8 mouse cellular contexts compared by ENCODE assay signal in the genomic region with DNA sequence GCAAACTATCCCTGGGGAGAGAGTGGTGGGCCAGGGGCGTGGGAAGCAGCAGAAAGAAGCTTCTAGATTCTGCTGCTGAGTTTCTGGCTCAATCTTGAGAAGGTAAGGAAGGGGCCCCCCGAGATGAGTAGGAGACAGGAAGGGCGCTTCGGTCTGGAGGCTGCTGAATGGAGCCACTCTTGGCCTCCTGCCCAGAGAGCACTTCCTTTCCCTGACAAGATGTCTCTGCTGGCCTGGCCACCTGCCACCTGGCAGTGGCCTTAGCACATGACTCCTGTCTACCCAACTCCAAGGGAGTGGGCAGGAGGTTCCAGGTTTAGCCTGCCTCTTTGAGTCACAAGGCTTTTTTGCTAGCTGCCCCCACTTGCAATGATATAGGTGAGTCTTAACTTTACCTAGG. TPM values are rescaled to one million over a fixed set of nuclear protein-coding genes. Genes with fewer than 3 reads are reported as not detected.
DNase-seq lines count a peak whose midpoint lies in the region; ATAC-seq lines count a peak whose summit lies in the region.
"Had no signal": no experiment of that assay in that cellular context is flagged by ENCODE, and none has a peak within 500 bp of the region (broad histone marks: within the 10 kb centered on the region; RNA-seq: fewer than 3 reads in every experiment).

No protein-coding gene starts in this region.

- H3K4me3 ChIP-seq in hindbrain, embryonic 16.5 days (ENCODE audit: low read length) = no peak overlapping the region
- no peak overlapping the region for H3K4me3 ChIP-seq in stomach, embryonic 14.5 days (ENCODE audit: low read depth, low read length)
- H3K4me3 ChIP-seq: erythroblast, embryonic 14.5 days had no signal

- H3K9ac ChIP-seq in hindbrain, embryonic 16.5 days (ENCODE audit: low read depth, low read length) = no peak overlapping the region
- H3K9ac ChIP-seq in stomach, embryonic 14.5 days (replicated peaks; ENCODE audit: low read depth, low read length) = no peak overlapping the region

- 38% methylated on average over 4 of the region's 4 CpGs for WGBS in hindbrain, embryonic 16.5 days
- WGBS in stomach, embryonic 14.5 days = 33% methylated on average over 4 of the region's 4 CpGs

- no peak overlapping the region; the same call in 1 of the 2 replicates for H3K4me2 ChIP-seq in hindbrain, embryonic 16.5 days (ENCODE audit: low read length)
- no peak overlapping the region for H3K4me2 ChIP-seq in stomach, embryonic 14.5 days (replicated peaks; ENCODE audit: low read depth, low read length)

- peaks cover 8% of the 10 kb centered on the region for H3K4me1 ChIP-seq in hindbrain, embryonic 16.5 days (ENCODE audit: control insufficient read depth, insufficient read depth, low read depth, low read length)
- H3K4me1 ChIP-seq in stomach, embryonic 14.5 days (ENCODE audit: control insufficient read depth, insufficient read depth, low read length) = peaks cover 16% of the 10 kb centered on the region; the same call in 1 of the 2 replicates

- no peaks in the 10 kb centered on the region for H3K27me3 ChIP-seq in hindbrain, embryonic 16.5 days (replicated peaks; ENCODE audit: control insufficient read depth, insufficient read depth, low read length)
- H3K27me3 ChIP-seq in stomach, embryonic 14.5 days (ENCODE audit: control insufficient read depth, insufficient read depth, low read length) = no peaks in the 10 kb centered on the region

- H3K36me3 ChIP-seq in hindbrain, embryonic 16.5 days (ENCODE audit: control insufficient read depth, insufficient read depth, low read length) = no peaks in the 10 kb centered on the region
- H3K36me3 ChIP-seq in stomach, embryonic 14.5 days (ENCODE audit: control insufficient read depth, insufficient read depth, low read length) = no peaks in the 10 kb centered on the region

- H3K9me3 ChIP-seq in hindbrain, embryonic 16.5 days (ENCODE audit: control insufficient read depth, low read length) = no peaks in the 10 kb centered on the region
- H3K9me3 ChIP-seq in stomach, embryonic 14.5 days (ENCODE audit: control insufficient read depth, low read depth, low read length) = no peaks in the 10 kb centered on the region

- H3K27ac ChIP-seq in hindbrain, embryonic 16.5 days (ENCODE audit: low read depth, low read length) = no peak overlapping the region
- H3K27ac ChIP-seq in stomach, embryonic 14.5 days (ENCODE audit: low read length) = no peak overlapping the region

- ATAC-seq in hindbrain, embryonic 16.5 days = peak; percentile 87
- ATAC-seq in stomach, embryonic 14.5 days (ENCODE audit: insufficient number of reproducible peaks, insufficient read depth, low FRiP score, low read depth) = peak; percentile 70

- DNase-seq in Muller cell, postnatal 12 days (ENCODE audit: inconsistent ontology term) = peak; percentile 83
- DNase-seq in brain, adult 2 months (ENCODE audit: low read depth, low spot score) = peak; percentile 95
- DNase-seq in gastrocnemius, adult 8-10 months (ENCODE audit: low spot score in 2 of 2) = peak; percentile 51 to 64
- peak; percentile 81 to 85 for DNase-seq in left cerebral cortex, adult 18-20 months (ENCODE audit: low spot score in 2 of 2)
- peak; percentile 95 for DNase-seq in lung, postnatal 36 days

RNA-seq across cellular contexts. Expression of gene Zfp697, which starts 35.1 kb away (rescaled TPM):
- 1 to 10 TPM in 2 of 4 experiments, under 1 TPM in 2; 0.31 to 2.3 (median 0.82) TPM for total RNA-seq in gastrocnemius, adult 8-10 months (2022)
- 14.4 and 15.1 TPM in 2 replicates for polyA plus RNA-seq in hindbrain, embryonic 16.5 days (2015; fragmentation: Nextera tagmentation; extraction: Ambion mirVana)
- total RNA-seq in left cerebral cortex, adult 18-20 months (2021) = 10 to 100 TPM; 29.5 to 30.1 TPM
- polyA plus RNA-seq in stomach, embryonic 14.5 days (2014; fragmentation: Nextera tagmentation; extraction: Ambion mirVana) = 9.2 and 10.1 TPM in 2 replicates
- polyA plus RNA-seq: erythroblast, embryonic 14.5 days had no signal

RNA-seq across cellular contexts. Expression of gene Gm4450, which starts 39.6 kb away (rescaled TPM):
- total RNA-seq in gastrocnemius, adult 8-10 months (2022) = not detected
- polyA plus RNA-seq in hindbrain, embryonic 16.5 days (2015; fragmentation: Nextera tagmentation; extraction: Ambion mirVana) = 0.19 TPM in 1 of 2 replicates, not detected in the other
- total RNA-seq in left cerebral cortex, adult 18-20 months (2021) = not detected
- polyA plus RNA-seq in stomach, embryonic 14.5 days (2014; fragmentation: Nextera tagmentation; extraction: Ambion mirVana) = not detected in 2 replicates
- polyA plus RNA-seq: erythroblast, embryonic 14.5 days had no signal

Comparison
In these comparisons a context has a peak if more than half of its experiments do, and no peak if none do; other contexts are left out.
1. RNA of gene Zfp697, which starts 35.1 kb away (total RNA-seq): 29.5 to 30.1 TPM in left cerebral cortex, adult 18-20 months; 0.31 to 2.3 TPM in gastrocnemius, adult 8-10 months; every median in the first group is over 4 times any median in the second.
2. Peak in every context shown above with its lines, with median percentiles within 50 percentile points of each other: DNase-seq.